Mouse (Mus musculus) C2C12 (cell line): ENCODE measurements around the gene Il1r1. TPM values are rescaled to one million over a fixed set of nuclear protein-coding genes. Genes with fewer than 3 reads are reported as not detected.

Experiments
- H3K27me3 ChIP-seq: one replicate; pipeline ENCODE4 v1.6.1; 2011; ENCODE audit not compliant: control insufficient read depth, insufficient read depth, insufficient read length
- H3K36me3 ChIP-seq: one replicate; pipeline ENCODE4 v1.6.1; 2011; ENCODE audit not compliant: control insufficient read depth, insufficient read depth
- H3K4me3 ChIP-seq: one replicate; pipeline ENCODE4 v1.5.1; 2011; ENCODE audit warnings: mild to moderate bottlenecking, control low read depth; ENCODE audit not compliant: poor library complexity, insufficient read depth, severe bottlenecking
- H3K79me2 ChIP-seq: one replicate; pipeline ENCODE4 v1.6.1; 2011; ENCODE audit not compliant: control insufficient read depth, insufficient read depth
- H3K79me3 ChIP-seq: one replicate; pipeline ENCODE4 v1.6.1; 2011; ENCODE audit warnings: low read depth, control low read depth
- H3ac ChIP-seq: one replicate; pipeline ENCODE3; 2011; ENCODE audit warnings: low read depth; ENCODE audit not compliant: control insufficient read depth, insufficient read length
- CEBPB ChIP-seq: IDR thresholded peaks from one replicate; pipeline ENCODE4 v1.6.1; 2011; ENCODE audit warnings: low read depth, mild to moderate bottlenecking, control low read depth, moderate library complexity
- CTCF ChIP-seq: IDR thresholded peaks from one replicate; pipeline ENCODE4 v1.5.1; 2011; ENCODE audit not compliant: control insufficient read depth, insufficient read depth, insufficient read length
- FOSL1 ChIP-seq: IDR thresholded peaks from one replicate; pipeline ENCODE4 v1.8.0; 2011; ENCODE audit warnings: mild to moderate bottlenecking, low read length; ENCODE audit not compliant: poor library complexity, insufficient read depth, severe bottlenecking
- MAX ChIP-seq: IDR thresholded peaks from one replicate; pipeline ENCODE4 v1.6.1; 2011; ENCODE audit warnings: mild to moderate bottlenecking, control low read depth
- MYOD1 ChIP-seq: IDR thresholded peaks from one replicate; pipeline ENCODE4 v1.6.1; 2011; ENCODE audit warnings: low read depth; ENCODE audit not compliant: control insufficient read depth, insufficient read length
- MYOG ChIP-seq: IDR thresholded peaks from one replicate; pipeline ENCODE4 v1.6.1; 2011; ENCODE audit not compliant: control insufficient read depth, insufficient read length; ENCODE audit errors: extremely low read depth
- USF1 ChIP-seq: IDR thresholded peaks from one replicate; pipeline ENCODE4 v1.6.1; 2011; ENCODE audit warnings: low read depth, mild to moderate bottlenecking, control low read depth, moderate library complexity
- polyA plus RNA-seq: library from polyadenylated mRNA; unstranded; fragments of >200 nt; fragmentation: generic; extraction: Trizol; gene quantifications from one replicate; pipeline ENCODE4 v1.2.1, GENCODE M21; 2012; ENCODE audit warnings: missing spikeins

Gene Il1r1
- polyA plus RNA-seq, 1 experiment = 16.8 TPM

DNA sequence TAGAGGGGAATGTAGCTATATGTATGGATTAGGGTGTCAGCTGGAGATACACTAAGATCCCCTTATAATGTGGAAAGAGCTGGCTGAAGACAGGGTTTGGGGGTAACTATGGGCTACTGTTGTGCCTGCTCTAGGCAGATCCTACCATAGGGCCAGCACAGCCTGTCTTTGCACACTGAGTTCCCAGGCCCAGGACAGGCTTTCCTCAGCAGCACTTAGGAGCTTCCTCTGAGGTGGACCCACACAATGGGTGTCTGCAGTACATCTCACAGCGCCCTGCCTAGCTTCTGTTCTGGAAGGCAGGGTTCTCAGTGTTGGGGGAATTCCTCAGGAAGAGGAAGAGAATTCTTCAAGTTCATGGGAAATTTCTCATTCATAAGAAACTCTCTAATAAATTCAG is 48.6 kb downstream of the Il1r1 start:
- Histone ChIP-seq H3K4me3 (no peak overlapping the region), H3K36me3 (peaks cover 34% of the 10 kb centered on the region), H3K27me3 (no peaks in the 10 kb centered on the region), H3ac (no peak overlapping the region), H3K79me3 (peaks cover 25% of the 10 kb centered on the region), H3K79me2 (peaks cover 88% of the 10 kb centered on the region)
- TF ChIP-seq MYOD1 (no peak), MYOG (no peak), USF1 (no peak), FOSL1 (no peak), CTCF (no peak), MAX (no peak), CEBPB (no peak)

DNA sequence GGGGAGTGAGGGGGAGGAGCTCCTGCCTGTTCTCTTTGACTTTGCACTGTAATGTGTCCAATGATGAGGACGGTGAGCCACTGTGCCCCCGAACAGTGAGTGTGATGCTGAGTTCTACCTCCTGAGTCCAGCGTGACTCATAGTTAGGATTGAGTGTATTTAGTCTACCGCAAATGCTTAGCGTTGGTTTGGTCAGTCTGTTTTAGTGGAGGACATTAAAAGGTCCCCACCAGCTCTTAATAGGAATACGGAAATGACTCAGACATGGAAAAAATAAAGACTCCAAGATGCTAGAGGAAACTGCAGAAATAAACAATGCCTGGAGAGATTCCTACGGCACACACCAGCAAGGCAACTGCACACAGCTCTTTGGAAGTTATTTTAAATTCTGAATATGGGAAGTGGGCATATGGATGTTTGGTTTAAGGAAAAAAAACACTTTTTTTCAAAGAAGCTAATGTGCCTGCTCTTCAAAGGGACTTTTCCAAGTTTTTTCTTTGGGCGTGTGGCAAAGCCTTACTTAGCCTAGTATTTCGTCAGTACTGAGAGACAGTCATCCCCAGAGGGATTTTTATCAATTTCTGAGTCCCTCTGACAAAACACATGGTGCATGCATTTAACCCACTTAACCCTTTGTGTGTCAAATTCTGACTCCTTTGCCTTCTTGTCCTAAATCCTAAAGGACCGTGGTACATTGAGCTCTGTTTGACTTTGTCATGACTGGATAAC is 50.6 kb downstream of the Il1r1 start:
- Histone ChIP-seq H3K79me2 (peaks cover 81% of the 10 kb centered on the region), H3K27me3 (no peaks in the 10 kb centered on the region), H3K36me3 (peaks cover 49% of the 10 kb centered on the region), H3K4me3 (no peak overlapping the region), H3ac (no peak overlapping the region), H3K79me3 (peaks cover 21% of the 10 kb centered on the region)
- TF ChIP-seq MAX (peak; percentile 35), USF1 (no peak), CTCF (no peak), FOSL1 (peak; percentile 83), CEBPB (peak; percentile 56), MYOG (no peak), MYOD1 (peak; percentile 67)

DNA sequence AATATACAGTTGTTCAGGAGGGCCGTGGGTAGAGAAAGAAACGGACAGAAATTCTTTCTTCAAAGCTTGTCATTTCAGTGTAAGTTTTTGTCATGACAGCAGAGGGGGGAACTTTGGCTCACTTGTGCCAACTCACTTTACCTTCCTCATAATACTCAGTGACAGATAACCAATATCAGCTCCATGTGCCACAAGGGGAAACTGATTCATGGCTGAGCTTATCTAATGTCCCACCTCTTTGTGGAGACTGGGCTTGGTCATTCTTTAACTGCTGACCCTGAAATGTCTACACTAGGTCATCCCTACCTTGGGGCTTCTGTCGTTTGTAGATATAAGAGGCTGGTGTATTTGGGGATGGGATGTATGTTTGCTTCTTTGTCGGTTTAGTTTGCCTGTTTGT is 53.1 kb downstream of the Il1r1 start:
- no peaks in the 10 kb centered on the region for H3K27me3 ChIP-seq
- TF ChIP-seq MAX (no peak), CTCF (no peak), MYOG (no peak), MYOD1 (no peak), USF1 (no peak), CEBPB (no peak), FOSL1 (no peak)
- no peak overlapping the region for H3K4me3 ChIP-seq
- H3ac ChIP-seq = no peak overlapping the region
- H3K79me2 ChIP-seq = peaks cover 66% of the 10 kb centered on the region
- peaks cover 46% of the 10 kb centered on the region for H3K36me3 ChIP-seq
- peaks cover 20% of the 10 kb centered on the region for H3K79me3 ChIP-seq

DNA sequence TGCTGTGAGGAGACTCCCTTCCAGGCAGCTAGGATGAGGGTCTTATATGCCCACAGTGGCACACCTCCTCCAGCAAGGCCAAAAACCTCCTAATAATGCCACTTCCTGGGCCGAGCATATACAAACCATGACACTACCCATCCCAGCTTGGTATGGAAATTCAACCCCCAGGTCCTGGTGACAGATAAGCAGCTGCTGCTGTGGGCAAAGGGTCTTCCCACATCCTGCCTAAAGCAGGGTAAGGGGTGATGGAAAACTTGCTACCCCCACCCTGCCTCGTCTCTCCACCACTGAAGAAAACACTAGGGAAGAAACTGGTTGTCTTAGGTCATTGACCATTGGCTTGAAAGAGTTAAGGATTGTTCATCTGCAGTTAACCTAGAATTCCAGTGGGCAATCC is 53.8 kb downstream of the Il1r1 start:
- H3K27me3 ChIP-seq = no peaks in the 10 kb centered on the region
- H3K4me3 ChIP-seq = no peak overlapping the region
- H3K79me3 ChIP-seq = peaks cover 14% of the 10 kb centered on the region
- H3ac ChIP-seq = no peak overlapping the region
- TF ChIP-seq MYOD1 (peak; percentile 83), FOSL1 (no peak)
- peaks cover 65% of the 10 kb centered on the region for H3K79me2 ChIP-seq
- peaks cover 54% of the 10 kb centered on the region for H3K36me3 ChIP-seq

DNA sequence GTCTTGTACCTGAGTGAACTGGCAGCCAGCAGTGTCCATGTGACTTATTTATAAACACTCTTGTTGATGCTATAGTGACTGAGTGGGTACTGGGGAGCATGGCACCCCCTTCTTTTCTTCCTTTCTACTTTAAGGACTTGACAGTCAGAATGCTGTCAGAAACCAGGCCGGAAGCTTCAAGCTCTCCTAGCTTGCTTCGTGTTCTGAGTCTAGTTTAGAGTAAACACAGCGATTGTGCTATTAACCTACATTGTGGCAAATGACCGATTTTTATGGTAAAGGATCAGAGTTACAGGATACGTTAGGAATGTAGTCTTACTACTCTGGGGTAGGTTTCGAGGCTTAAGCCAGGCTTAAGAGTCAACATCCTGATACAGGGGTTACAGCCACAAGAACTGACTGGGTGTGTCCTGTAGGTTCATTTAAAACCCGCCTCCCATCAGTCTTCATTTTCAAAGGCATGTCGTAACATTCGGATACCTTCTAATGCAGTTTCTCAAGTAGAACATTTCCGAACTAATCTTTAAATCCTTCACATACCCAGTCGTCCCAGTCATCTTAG is 54.4 kb downstream of the Il1r1 start:
- Histone ChIP-seq H3K79me3 (peaks cover 13% of the 10 kb centered on the region), H3K36me3 (peaks cover 56% of the 10 kb centered on the region), H3K4me3 (no peak overlapping the region), H3K27me3 (no peaks in the 10 kb centered on the region), H3ac (no peak overlapping the region), H3K79me2 (peaks cover 62% of the 10 kb centered on the region)
- TF ChIP-seq CEBPB = no peak
- TF ChIP-seq MAX = no peak
- no peak for TF ChIP-seq MYOD1
- TF ChIP-seq CTCF = no peak
- TF ChIP-seq USF1 = peak; percentile 7

DNA sequence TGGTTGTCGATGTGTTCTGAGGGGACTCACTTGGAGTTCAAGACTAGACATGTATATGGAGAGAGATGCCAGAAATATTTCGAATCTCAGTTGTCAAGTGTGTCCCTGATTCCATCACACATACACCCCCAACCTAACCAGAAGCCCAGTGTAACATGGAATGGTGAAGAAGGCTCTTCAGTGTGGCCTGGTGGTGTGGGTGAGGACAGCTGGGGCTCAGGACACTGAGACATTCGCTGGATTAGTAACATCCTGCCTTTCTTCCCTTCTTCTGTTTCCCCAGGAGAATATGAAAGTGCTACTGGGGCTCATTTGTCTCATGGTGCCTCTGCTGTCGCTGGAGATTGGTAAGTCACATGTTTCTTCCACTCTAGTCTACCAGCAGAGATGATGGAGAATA is 57.1 kb downstream of the Il1r1 start:
- H3K79me2 ChIP-seq = peaks cover 56% of the 10 kb centered on the region
- peaks cover 53% of the 10 kb centered on the region for H3K36me3 ChIP-seq
- TF ChIP-seq MAX (peak; percentile 27), USF1 (no peak), MYOD1 (peak; percentile 75)
- H3K4me3 ChIP-seq = no peak overlapping the region
- H3K27me3 ChIP-seq = no peaks in the 10 kb centered on the region
- no peak overlapping the region for H3ac ChIP-seq
- peaks cover 12% of the 10 kb centered on the region for H3K79me3 ChIP-seq
